Mouse (Mus musculus) spleen, adult 2 months (tissue): ENCODE data around the gene Psmc3ip.

Source experiments
- CTCF ChIP-seq: fragments of 200-500 bp; IDR thresholded peaks from 2 replicates; pipeline ENCODE4 v1.5.1; 2011; ENCODE audit warnings: mild to moderate bottlenecking, inconsistent platforms; ENCODE audit not compliant: insufficient read depth, insufficient read length, insufficient replicate concordance; ENCODE audit errors: extremely low read depth
- POLR2A ChIP-seq: fragments of 200-500 bp; IDR thresholded peaks from 2 replicates; pipeline ENCODE4 v1.6.1; 2011; ENCODE audit warnings: low read depth, low read length, inconsistent platforms

DNA sequence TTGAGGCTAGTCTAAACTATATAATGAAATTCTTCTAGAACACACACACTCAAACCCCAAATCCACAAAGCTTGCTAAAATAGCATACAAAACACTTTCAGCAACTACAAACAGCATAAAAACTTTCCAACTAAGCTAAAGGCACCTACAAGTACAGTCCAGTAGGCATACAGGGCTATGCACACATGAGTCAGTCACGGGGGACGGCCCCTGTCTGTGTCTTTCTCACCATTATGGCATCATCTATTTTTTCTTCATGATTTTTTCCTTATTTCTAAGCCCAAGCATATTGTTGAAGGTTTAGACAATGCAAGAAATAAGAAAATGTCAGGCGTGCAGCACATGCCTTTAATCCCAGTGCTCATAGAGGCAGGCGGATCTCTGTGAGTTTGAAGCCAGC, 15.9 kb upstream of the Psmc3ip start:
- no peak for TF ChIP-seq CTCF
- no peak for TF ChIP-seq POLR2A
